Mouse (Mus musculus) adrenal gland, adult 8-10 months (tissue): ENCODE results near the gene Rffl. TPM values are rescaled to one million over a fixed set of nuclear protein-coding genes. Genes with fewer than 3 reads are reported as not detected.

Experiments
- DNase-seq: peaks from one replicate; pipeline ENCODE4 v3.0.0; 2022
- total RNA-seq, 4 experiments: library from RNA; stranded (reverse); gene quantifications; 2 replicates each; pipeline ENCODE4 v1.2.4; 2022

Rffl gene
- total RNA-seq, 4 experiments from 2014 or later = 9.0 to 12.4 (median 10.5) TPM

DNA sequence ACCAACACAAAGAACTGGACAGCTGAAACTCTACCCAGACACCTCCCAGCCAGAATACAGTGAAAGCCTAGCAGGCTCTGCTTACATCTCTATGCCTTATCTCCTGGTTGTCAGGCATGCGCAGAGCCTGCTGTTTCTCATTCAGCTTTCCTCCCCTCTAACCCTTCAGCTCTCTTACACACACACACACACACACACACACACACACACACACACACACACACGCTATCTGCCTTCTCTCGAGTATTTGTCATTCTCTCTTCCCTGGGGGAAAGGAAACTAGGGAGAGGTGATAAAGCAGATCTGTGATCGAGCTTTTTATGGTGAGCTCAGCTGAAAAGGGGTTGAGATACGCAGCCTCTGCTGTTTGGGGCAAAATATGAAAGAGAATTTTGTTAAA is 3.9 kb upstream of the Rffl start:
- DNase-seq = no peak

DNA sequence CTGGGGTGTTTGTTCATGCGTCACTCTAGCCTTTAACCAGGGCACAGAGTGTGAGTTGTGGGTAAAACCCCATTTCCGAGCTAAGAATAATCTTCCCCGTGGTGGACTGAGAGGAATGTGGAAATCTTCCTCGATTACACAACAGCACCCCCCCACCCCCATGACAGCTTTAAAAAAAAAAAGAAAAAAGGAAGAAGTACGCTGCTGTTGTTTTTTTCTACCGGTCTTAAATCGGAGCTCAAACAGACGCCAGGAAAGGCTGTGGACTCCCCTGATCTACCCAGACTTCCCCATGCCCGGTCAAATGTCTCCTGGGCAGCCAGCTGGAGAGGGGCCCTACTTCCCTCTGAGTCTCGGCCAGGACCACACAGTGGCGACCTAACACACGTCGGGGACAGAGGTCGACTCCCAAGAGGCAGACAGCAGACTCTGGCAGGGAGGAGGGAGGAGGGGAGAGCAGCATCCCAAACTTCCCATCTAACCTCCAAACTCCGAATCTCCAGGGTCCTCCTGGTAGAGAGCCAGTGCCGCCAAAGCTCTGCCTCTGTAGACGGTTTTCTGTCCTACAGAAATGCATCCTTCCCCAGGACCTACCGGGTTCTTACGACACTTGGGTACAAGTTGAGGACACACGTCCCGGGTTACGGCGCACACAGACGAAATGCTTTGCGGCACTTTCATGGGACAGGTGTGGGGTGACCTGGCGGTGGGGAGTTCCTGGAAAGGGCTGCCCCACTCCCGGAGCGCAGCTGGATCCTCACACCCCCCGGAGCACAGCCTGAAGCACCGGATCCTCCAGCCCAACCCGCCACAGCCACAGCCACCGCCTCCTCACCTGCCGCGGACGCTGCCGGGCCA is 608 bp downstream of the Rffl start:
- DNase-seq = peak; percentile 39

DNA sequence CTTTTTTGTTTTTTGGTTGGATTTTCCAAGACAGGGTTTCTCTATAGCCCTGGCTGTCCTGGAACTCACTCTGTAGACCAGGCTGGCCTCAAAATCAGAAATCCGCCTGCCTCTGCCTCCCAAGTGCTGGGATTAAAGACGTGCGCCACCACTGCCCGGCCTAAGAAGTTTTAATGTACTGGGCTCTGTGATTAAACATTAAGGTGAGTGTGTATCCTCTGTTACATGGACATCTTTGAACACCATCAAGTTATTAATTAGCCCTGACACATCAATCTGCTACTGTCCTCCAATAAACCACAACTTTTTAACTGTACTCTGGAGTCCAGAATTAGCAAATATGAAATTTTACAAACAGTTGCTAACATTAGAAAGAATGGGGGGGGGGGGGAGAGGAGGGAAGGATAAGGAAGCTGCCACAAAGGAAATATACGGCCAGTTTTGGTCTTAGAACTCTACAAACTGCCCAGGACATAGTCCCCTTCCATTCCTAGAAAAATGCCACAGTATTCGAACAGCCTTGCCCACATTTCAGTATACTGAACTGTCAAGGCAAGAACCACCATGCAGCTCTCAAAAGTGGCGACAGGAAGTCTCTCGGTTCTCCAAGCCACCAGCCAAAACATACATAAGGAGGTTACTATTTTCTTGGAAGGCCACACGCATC is 1.4 kb downstream of the Rffl start:
- no peak for DNase-seq

DNA sequence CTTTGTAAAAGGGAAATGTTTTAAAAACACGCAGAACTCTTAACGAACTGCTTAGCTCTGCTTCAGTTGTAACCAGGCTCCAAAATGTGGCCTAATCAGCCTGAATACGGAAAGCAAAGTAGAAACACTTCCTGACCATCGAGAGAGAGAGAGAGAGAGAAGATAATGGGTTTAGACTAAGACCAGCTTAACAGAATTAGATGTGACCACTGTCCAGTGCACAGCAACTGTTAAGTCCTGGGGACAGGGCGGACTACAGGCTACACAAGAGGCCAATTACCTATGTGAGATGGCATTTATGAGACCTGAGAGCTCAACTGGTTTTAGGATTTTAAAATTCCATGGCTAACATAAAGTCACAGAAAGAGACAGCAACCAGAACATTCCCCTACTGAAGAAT is 3.1 kb downstream of the Rffl start:
- no peak for DNase-seq

- no peak for DNase-seq
Measured at GRCm38 (mm10) chr11:82866850-82867564, 4.0 kb downstream of the Rffl start.

DNA sequence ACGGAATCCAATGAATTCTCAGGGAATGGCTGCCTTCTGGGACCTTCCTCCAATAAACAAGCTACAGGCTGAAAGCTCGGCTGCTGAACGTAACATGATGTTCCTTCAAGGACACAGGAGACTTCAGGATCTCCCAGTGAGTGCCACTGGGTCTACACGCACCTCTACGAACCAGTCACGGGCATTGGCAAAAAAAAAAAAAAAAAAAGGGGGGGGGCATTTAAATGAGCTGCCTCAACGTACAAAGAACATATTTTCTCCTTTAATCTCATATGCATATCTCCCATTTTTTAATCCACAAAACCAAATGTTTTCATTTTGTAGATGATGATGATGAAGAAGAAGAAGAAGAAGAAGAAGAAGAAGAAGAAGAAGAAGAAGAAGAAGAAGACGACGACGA is 5.1 kb downstream of the Rffl start:
- no peak for DNase-seq

DNA sequence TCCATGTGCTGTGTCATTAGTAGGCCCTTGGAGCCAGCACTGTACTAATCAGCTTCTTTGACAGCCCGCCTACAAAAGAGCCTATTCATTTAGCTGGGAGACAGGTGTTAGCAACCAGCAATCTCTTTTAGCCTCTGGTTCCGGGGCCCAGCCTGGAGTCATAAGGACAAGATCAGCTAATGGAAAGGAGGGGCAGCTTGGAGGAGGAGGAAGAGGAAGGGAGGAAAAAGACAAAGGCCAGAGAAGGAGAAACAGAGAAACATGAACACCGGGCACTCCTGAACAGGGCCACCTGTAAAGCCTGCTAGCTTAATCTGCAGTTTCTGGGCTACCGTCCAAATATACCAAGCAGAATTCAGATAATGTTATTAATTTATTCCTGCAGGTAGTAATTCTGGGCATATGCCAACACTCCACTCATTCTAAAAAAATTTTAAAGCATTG is 7.5 kb downstream of the Rffl start:
- no peak for DNase-seq

DNA sequence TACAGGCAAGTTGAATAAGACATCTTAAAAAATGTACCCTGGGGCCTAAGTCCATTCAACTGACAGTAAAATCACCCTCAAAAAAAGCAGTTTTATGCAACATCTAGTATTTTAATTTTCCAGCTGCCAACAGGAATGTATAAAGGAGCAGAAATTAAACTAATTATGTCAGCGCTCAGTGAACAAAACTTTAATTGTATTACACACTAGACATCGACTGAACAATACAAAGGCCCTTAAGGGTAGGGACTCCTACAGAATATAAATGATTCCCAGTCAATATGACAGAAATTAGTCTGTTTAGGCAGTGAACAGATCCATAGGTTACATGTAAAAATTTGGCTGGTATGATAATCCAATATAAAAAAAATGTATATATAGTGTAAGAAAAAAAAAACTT is 8.0 kb downstream of the Rffl start:
- DNase-seq = no peak

DNA sequence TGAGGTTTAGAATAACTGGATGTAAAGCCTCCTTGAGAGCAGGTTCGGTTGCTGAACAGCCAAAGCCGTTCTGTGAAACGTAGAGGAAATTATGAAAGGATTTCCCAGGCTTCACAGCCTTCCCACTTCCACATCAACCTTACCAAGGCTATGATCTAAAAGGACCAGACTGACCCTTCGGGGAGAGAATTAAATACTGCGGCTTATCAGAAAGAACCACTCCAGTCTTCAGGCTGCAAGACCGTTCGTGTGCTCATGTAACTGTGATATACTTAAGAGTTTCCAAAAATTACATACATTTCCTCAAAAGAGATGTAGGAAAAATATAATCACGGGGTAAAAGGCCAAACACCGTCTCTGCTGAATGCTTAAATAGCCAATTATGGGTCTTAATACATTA is 8.4 kb downstream of the Rffl start:
- DNase-seq = no peak

GRCm38 (mm10) chr11:82861558-82861957 is 9.5 kb downstream of the Rffl start:
- no peak for DNase-seq

DNA sequence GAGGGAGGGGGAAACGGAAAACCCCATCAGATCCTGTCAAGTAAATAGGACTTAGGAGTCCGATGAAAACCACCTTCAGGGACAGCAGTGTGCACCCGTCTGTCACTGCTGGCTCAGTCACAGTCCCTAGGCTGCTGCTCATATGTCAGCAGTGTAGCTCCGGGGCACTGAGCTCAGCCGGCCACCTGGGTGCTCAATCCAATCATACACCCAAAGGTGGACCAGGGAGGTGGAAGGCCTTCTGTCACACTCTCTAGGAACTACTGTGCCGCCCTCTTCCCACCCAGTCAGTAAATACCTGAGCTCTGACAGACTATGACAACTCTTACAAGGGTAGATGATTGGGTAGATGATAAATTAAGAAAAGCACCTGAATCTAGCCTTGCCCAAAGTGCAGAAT is 10.3 kb downstream of the Rffl start:
- no peak for DNase-seq

DNA sequence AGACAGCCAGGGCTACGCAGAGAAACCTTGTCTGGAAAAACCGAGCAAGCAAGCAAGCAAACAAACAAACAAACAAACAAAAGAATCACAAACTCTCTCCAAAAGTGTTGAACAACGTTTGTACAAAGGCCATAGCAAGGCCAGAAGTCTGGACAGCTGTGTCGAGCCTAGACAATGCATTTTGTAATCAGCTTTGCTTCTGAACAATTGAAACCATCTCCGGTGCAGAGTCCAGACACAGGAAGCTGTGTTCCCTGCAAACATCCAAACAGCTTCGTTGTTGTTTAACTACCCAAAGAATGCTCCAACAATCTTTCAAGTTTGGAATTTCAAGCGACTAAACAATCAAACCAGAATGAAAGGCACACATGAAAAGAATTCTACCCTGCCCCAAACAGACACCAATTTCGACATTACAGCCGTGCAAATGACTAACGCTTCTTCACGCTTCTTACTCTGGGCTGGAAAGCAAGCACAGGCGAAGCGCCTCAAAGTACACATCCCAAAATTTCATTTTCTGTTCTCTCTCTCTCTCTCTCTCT is 13.6 kb downstream of the Rffl start:
- DNase-seq = no peak

DNA sequence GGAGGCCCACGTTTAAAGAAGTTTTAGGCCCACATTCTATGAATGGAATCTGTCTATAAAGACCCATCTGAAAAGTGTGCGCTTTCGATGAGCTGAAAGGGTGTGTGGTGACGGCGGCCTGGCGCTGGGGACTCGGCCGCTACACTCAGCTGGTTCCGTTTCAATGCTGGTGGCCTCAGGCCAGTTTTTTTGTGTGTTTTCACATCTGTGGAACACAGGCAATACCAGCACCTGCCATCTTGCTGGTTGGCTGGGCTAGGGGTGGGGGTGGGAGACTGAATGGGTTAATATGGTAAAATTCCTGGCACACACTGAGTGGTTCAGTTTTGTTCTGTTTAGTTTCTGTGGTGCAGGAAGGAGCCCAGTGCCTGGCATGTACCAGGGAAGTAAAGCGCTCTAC is 15.0 kb downstream of the Rffl start:
- no peak for DNase-seq

DNA sequence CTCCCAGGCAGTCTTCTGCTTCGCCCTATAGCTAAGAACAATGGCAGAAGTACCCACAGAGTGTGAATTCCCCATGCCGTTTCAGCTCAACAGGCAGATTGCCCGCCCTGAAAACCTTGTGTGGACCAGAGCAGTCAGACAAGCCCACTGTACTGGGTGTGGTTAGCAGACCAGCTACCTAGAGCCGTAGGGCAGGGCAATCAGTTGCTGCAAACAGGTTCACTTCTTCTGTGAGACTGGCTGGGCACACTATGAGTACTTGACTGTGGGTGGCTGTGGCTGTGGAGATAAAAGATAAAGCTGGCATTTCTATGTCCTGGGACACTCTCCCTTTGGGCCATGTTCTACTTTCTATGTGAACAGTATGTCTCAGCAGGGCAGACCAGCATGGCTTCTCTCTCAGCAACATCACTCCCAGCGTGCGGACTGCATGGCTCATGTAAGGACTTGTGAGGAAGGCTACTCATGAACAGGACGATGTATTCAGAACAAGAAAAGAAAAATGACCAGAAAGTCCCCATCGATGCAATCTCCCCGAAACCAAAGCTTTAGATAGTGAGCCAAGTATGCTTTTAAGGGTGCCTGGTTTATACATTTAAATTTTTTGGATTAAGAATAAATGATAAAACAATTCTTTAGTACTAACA is 15.6 kb downstream of the Rffl start:
- no peak for DNase-seq

DNA sequence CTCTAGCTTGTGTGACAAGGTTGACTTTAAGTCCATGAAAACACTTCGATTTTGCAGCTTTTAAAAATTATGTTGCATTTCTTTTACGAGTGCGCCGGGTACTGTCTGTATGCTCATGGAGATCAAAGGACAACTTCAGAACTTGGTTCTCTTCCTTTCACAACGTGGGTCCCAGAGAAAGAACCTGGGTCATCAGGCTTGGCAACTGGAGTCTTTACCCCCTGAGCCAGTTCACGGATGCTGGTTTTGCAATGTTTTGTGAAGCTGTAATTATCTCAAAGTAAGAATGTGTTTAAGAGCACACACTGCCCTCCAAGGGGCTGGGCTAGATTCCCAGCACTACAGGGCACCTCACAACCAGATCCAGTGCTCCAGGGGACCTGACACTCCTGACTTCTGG is 16.9 kb downstream of the Rffl start:
- no peak for DNase-seq

DNA sequence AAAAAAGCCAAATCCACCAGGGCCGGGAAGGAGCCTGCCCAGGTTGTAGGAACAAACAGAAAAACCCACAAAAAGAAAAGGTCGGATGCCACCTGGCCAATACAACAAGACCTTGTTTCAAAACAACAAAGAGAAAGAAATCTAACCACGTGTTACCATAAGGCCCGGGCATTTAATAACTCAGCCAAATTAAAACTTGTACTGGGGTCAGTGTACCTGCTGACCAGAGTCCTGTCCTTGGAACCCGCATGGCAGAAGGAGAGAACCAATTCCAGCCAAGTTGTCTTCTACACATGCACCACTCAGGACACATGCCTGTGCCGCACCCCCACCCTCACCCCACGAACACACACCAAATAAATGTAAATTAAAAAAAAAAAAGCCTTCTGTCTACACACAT is 18.1 kb downstream of the Rffl start:
- no peak for DNase-seq

DNA sequence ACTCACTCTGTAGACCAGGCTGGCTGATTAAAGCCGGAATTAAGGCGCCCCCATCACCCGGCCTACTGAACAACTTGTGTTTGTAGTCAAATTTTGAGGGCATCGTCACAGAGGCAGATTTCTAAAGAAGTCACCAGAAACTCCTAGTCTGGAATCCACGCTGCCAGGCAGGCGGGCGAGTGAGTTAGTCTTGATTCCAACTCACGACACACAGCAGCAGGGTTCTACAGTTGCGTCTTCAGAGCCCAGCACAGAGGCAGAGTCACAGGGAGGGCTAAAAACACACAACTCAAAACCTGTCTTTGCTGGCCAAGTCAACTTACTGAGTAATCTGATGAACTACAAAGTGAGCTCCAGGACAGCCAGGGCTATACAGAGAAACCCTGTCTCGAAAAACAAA is 18.5 kb downstream of the Rffl start:
- DNase-seq = no peak

DNA sequence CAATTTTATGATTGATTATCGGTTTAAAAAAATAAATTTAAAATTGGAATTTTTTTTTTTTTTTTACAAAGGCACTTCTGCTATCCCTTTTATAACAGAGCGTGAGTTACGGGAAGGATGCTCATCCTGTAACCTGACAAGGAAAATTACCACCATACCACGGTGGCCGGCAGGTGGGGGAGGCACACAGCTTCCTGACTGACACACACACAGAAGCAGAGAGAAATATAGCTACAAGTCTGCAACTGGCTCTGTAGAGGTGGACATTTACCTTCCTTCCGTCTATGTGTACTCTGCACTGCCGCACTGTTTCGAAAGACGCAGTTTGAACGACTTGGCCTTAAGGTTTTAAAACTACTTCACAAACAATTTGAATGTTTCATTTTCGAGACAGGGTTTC is 18.9 kb downstream of the Rffl start:
- DNase-seq = no peak

DNA sequence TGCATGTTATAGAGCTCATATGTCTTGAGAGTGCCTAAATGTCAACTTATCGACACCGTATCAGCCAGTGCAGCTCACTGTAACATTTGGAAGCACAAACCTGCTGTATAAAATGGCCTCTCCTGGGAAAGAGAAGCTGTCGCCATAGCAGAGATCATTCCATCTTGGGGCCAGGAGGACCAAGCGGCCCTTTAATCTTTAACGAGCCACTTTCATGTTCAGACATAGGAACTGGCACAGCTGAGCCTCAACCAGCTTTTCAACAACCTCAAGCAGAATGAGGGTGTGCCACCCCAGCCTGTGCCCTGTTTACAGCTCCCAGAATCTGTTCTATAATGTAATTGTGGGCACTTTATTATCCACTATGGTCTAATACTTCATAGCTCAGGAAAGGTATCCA is 20.8 kb downstream of the Rffl start:
- no peak for DNase-seq

GRCm38 (mm10) chr11:82847571-82848000 is 23.4 kb downstream of the Rffl start:
- DNase-seq = no peak

- DNase-seq = no peak
Measured at GRCm38 (mm10) chr11:82846938-82847337, 24.1 kb downstream of the Rffl start.

DNA sequence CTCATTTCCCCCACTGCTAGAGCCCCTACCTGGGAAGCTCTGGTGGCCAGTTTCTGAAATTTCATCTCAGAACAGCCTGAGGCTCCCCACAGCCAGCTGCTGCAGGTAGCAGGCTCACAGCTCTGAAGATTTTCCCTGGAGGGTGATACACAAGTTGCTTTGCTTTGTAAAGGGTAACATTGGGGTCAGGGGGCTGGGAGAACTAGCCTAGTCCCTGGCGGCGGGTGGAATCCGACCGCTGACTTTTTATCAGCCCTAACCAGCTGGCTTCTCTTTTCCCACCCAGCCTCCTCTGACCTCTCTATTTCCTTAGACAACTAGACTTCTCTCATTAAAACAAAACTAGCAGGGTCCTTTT is 25.0 kb downstream of the Rffl start:
- no peak for DNase-seq
